Mouse (Mus musculus) olfactory bulb, adult 2 months (tissue): Measurements from ENCODE around the gene Stk32c. TPM values are rescaled to one million over a fixed set of nuclear protein-coding genes. Genes with fewer than 3 reads are reported as not detected.

Source experiments
- H3K27ac ChIP-seq: fragments of 200-500 bp; 2 replicates; pipeline ENCODE4 v1.5.1; 2012; ENCODE audit warnings: low read depth, low read length; ENCODE audit not compliant: insufficient read depth
- H3K4me1 ChIP-seq: fragments of 200-500 bp; 2 replicates; pipeline ENCODE4 v1.6.1; 2012; ENCODE audit warnings: low read length; ENCODE audit not compliant: control insufficient read depth, insufficient read depth
- H3K4me3 ChIP-seq: fragments of 200-500 bp; 2 replicates; pipeline ENCODE4 v1.5.1; 2012; ENCODE audit warnings: mild to moderate bottlenecking, low read depth, low read length, moderate library complexity; ENCODE audit not compliant: insufficient read depth
- CTCF ChIP-seq: fragments of 200-500 bp; IDR thresholded peaks from 2 replicates; pipeline ENCODE4 v1.5.1; 2012; ENCODE audit warnings: low read depth, mild to moderate bottlenecking, low read length, moderate library complexity; ENCODE audit not compliant: insufficient read depth
- POLR2A ChIP-seq: fragments of 200-500 bp; IDR thresholded peaks from 2 replicates; pipeline ENCODE4 v1.6.1; 2012; ENCODE audit warnings: mild to moderate bottlenecking, low read depth, low read length, moderate library complexity; ENCODE audit not compliant: insufficient read depth
- WGBS: fragments of 180-500 bp; shearing (Covaris S2); methylation state at CpG from one replicate; pipeline ENCODE4 v1.1.7; 2018; 5-methylcytosine and 5-hydroxymethylcytosine counted together
- polyA plus RNA-seq: library from polyadenylated mRNA; stranded (reverse); fragments of >200 nt; gene quantifications from 2 replicates; pipeline ENCODE4 v1.2.4, GENCODE M21; 2012; ENCODE audit warnings: low replicate concordance; ENCODE audit not compliant: missing spikeins, insufficient read depth, insufficient read length

Stk32c gene
- polyA plus RNA-seq, 1 experiment, result not detected

DNA sequence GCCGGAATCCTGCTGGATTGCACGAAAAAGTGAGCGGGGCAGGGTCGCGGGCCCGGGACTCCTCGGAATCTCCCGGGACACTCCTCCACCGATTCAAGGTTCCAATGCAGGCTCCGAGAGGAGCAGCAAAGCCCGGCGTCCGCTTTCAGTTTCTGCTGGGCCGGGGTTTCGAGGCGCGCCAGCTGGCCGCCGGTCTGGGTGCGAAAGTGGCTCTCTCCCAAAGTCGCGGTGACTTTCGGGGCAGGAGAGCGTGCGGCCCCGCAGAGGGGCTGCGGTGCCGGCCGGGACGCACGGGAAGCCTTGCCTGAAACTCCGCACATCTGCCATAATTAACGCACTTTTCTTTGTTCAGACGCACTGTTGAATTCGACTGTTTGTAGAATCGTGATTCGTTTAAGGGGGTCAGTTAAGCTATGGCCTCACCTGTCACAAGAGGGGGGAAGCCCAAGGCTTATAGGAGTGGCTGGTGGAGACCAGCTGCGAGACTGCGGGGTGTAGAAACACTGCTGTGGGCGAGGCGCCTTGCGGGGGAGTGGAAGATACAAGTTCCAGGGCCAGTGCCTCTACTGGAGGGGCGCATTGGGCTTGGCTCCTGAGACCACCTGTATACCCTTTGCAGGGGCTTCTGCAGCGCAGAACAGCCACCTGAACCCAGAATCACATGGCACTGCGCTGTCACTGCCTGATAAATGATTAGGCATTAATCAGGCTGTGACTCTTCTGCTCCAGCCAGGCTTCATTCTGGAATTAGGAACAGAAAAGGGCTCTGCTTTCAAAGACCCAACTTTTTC is 35.7 kb upstream of the Stk32c start:
- TF ChIP-seq POLR2A, result no peak
- TF ChIP-seq CTCF, result no peak
- peaks cover 71% of the 10 kb centered on the region for H3K4me1 ChIP-seq
- H3K27ac ChIP-seq, result peak overlapping the region; percentile 59
- peak overlapping the region; percentile 79 for H3K4me3 ChIP-seq
- WGBS, result 3% methylated on average over 45 of the region's 45 CpGs

DNA sequence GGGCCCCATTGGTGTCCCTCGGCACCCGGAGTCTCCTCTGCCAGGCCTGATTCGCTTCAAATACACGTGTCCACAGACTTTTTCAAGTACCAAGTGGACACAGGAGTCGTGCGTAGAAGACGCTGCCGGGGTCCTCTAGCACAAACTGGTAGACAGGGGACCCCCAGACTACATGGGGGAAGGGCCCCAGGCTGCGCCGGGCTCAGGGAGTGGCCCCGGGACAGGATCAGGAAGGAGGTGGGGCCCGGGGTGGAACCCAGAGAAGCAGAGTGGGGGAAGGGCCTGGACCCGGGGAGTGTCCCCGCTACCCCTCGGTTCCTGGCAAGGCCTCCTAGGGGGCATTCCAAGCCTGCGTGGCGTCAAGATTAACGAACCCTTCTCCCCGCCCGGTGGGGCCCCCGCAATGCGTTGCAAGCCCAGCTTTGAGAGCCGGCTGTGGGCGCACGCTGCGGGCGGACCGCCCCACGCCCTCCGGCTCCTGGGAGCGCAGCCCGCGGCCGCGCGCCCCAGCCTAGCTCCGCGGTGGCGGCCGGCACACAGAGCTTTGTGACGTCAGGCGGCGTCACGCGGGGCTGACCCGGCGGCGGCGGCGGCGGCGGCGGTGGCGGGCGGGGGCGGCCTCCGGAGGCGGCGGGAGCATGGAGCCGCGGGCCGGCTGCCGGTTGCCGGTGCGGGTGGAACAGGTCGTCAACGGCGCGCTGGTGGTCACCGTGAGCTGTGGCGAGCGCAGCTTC is 34.9 kb upstream of the Stk32c start, which contains the start of gene Pwwp2b:
Gene Pwwp2b (plus strand): TSS at position 602 of the 734 bp plus-strand sequence.
- no peak for TF ChIP-seq CTCF
- peak; percentile 92 for TF ChIP-seq POLR2A
- Histone ChIP-seq H3K27ac (peak within 1 kb of the TSS; percentile 89), H3K4me1 (peaks cover 64% of the 10 kb centered on the region), H3K4me3 (peak within 1 kb of the TSS; percentile 79)
- WGBS, result under 1% methylated on average over 59 of the region's 72 CpGs

GRCm38 (mm10) chr7:139246931-139247880 is 34.1 kb upstream of the Stk32c start:
- H3K4me1 ChIP-seq, result peaks cover 56% of the 10 kb centered on the region
- TF ChIP-seq POLR2A, result no peak
- no peak for TF ChIP-seq CTCF
- WGBS, result 17% methylated on average over 38 of the region's 38 CpGs
- peak overlapping the region; percentile 89 for H3K27ac ChIP-seq
- H3K4me3 ChIP-seq, result peak overlapping the region; percentile 79

DNA sequence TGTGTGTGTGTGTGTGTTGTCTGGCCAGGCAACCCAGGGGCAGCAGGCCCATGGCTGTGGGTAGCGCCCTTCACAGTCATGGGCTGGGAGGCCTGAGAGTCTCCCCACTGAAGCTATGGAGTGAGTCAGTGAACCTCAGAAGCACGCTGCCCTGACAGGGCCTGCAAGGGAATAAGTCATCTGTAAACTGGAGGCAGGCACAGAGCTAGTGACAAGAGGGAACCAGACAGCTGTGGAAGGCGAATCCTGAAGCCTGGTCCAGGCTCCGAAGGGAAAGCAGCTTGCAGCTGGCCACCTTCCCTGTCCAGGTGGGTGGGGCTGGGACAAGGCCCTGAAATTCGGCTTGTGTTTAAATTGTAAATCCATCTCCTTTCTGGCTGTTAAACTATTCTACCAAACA is 33.0 kb upstream of the Stk32c start:
- 61% methylated on average over 5 of the region's 5 CpGs for WGBS
- peak overlapping the region; percentile 31; the same call in 1 of the 2 replicates for H3K27ac ChIP-seq
- TF ChIP-seq CTCF (no peak), POLR2A (no peak)
- H3K4me3 ChIP-seq, result no peak overlapping the region
- H3K4me1 ChIP-seq, result peaks cover 45% of the 10 kb centered on the region

- Histone ChIP-seq H3K27ac (no peak overlapping the region), H3K4me3 (no peak overlapping the region), H3K4me1 (peaks cover 5% of the 10 kb centered on the region)
- 77% methylated on average over 3 of the region's 3 CpGs for WGBS
- TF ChIP-seq POLR2A (no peak), CTCF (no peak)
Measured at GRCm38 (mm10) chr7:139239432-139239831, 26.3 kb upstream of the Stk32c start.

DNA sequence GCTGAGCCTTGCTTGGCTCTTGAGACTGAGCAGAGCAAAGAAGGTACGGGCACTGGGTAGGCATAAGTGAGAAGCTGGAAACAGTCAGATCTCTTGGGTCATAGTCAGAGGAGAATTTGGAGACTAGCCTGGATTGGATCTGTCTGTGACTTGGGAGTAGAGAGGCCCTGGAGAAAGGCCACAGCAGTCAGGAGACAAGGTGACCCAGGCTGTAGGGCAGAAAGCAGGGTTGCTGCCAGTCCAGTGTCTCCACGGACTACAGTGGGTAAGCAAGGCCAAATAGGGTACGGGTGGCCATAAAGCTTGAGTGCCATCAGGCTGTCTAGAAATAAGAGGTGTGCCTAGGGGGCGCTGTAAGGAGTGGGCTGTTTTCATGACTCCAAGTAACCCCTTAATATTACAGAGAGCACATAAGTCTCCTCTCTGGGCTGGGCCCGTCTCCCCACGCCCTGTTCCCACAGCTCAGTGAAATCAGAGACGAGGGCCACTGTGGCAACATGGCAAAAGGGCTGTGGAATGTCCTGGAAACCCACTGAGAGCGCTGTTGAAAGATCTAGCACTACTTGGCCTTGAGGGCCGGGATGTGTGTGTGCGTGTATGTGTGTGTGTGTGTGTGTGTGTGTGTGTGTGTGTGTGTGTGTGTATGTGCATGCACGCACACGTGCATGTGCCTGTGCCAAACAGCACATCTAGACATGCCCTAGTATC is 22.7 kb upstream of the Stk32c start:
- 83% methylated on average over 12 of the region's 12 CpGs for WGBS
- Histone ChIP-seq H3K27ac (no peak overlapping the region), H3K4me3 (no peak overlapping the region), H3K4me1 (peaks cover 10% of the 10 kb centered on the region)
- TF ChIP-seq CTCF, result no peak
- TF ChIP-seq POLR2A, result no peak

DNA sequence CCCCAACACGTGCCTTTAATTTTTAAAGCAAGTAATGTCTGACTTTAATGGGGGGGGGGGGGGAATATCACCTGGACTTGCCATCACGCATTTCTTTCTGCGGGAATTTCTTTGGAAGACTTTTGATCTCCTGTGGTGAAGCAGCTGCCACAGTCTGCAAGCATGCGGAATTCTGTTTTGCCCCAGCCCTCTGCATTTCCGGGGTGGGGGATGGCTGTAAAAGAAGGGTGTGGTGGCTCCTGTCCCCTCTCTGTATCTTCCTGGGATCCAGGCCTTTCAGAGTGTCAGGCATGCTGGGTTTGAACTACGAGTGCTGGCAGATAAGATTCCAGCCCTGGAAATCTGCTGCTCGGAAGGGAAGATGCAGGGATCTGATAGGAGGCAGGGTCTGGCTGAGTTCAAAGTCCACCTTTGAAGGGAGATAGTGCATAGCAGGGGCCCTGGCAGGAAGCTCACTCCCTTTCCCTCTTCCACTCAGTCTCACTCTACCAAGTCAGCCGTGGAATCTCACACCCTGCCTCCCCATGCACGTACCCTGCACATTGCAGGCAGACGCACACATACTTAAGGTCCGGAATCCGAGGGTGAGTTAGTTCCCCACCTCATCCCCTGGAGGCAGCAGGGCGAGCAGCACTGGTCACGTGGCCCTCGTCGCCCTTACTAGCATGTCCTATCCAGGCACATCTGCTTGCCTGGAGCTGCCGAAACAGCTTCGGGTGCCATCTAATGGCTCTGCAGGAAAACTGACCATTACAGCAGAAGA is 21.5 kb upstream of the Stk32c start:
- Histone ChIP-seq H3K4me1 (peaks cover 10% of the 10 kb centered on the region), H3K4me3 (no peak overlapping the region), H3K27ac (no peak overlapping the region)
- 45% methylated on average over 18 of the region's 18 CpGs for WGBS
- no peak for TF ChIP-seq POLR2A
